Mouse (Mus musculus): ENCODE measurements around the gene Fam161a. TPM values are rescaled to one million over a fixed set of nuclear protein-coding genes. Genes with fewer than 3 reads are reported as not detected.

The Fam161a gene
- polyA plus RNA-seq, 1 experiment, result 4.2 TPM

DNA sequence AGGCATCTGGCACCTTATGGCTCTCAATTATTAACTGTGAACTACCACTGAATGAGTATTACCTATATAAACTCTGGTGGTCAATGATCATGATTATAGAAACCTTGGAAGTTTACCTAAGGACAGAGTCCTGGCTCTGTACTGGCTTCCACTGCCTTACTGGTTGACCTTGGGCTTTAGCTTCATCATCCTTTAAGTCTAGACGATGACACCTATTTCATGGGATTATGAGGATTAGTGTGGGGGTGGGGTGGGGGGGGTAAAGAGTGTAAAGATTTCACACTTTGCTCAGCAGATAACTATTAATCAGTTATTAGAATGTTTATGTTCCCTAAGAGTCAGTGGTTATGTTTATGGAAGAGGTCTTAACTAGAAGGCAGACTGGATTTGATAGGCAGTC, 17.5 kb upstream of the Fam161a start:
- Histone ChIP-seq H3K4me1 (ENCODE audit: control insufficient read depth, insufficient read depth, low read length) (no peaks in the 10 kb centered on the region; the same call in 1 of the 2 replicates), H3K4me3 (ENCODE audit: insufficient read depth, low read length) (peak overlapping the region; percentile 13; the same call in 1 of the 2 replicates), H3K27ac (ENCODE audit: insufficient read depth, low read length) (peak overlapping the region; percentile 29)
- TF ChIP-seq POLR2A (IDR thresholded peaks at IDR 0.05; ENCODE audit: low read depth, low read length) (no peak), CTCF (IDR thresholded peaks at IDR 0.05; ENCODE audit: borderline replicate concordance, insufficient read depth, low read length) (no peak)

DNA sequence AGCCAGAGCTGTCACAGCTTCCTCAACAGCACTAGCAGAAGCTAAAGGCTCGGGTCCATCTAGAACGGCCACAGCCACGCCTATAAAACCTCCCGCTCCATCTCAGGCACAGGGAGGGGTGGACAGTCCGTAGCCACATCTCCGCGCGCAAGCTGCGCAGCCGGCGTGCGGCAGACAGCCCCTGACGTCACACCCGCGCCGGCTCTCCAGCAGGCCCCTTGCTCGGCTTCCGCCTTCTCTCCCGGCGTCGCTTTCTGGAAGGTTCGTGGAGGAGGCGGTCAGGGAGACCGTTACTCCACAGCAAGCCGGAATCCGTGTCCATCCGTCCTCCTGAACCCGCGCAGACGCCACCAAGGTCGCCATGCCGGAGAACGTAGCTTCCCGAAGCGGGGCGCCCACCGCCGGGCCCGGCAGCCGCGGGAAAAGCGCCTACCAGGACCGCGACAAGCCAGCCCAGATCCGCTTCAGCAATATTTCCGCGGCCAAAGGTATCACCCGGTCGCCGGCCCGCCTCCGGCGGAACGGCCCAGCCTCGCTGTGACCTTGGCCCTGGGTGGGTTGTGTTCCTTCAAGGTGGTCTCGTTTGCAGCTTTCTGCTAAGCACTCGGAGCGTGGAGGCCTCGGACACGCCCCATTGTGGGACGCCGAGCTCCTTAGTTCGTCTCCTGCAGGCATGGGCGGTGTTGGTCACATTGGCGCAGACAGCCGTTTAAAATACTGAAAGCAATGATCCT, 16.8 kb upstream of the Fam161a start, which contains the start of gene Cct4:
Gene Cct4 (plus strand): TSS at position 127 of the 734 bp plus-strand sequence.
- Histone ChIP-seq H3K4me1 (ENCODE audit: control insufficient read depth, insufficient read depth, low read length) (no peaks in the 10 kb centered on the region; the same call in 1 of the 2 replicates), H3K27ac (ENCODE audit: insufficient read depth, low read length) (peak within 1 kb of the TSS; percentile 73), H3K4me3 (ENCODE audit: insufficient read depth, low read length) (peak within 1 kb of the TSS; percentile 99)
- TF ChIP-seq POLR2A (IDR thresholded peaks at IDR 0.05; ENCODE audit: low read depth, low read length) (peak; percentile 90), CTCF (IDR thresholded peaks at IDR 0.05; ENCODE audit: borderline replicate concordance, insufficient read depth, low read length) (no peak)

DNA sequence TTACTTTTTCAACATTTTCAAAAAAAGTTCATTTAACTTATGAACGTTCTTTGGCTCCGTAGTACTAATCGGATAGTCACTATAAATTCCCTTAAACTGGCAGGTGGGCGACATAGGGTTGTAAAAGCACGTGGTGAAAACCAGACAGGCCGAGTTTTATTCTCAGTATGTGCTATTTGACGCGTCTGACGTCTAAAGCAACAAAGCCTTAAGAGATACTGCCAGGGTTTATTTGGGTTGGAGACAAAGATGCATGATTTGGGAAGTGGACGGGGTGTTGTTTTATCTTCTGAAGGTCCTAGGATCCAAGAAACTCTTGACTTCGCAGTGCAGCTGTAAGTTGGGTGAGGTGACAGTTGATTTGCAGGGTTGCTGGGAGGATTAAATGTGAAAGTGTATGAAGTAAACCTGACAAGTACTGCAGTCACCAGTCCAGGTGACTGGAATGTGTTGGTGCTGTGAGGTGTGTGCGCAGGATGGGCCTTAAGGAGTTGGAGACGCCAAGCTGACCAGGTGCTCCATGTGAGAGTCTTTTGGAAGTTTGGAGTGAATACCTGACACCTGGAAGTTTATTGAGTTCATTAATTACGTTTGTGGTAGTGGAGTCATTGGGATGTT, 16.0 kb upstream of the Fam161a start:
- TF ChIP-seq CTCF (IDR thresholded peaks at IDR 0.05; ENCODE audit: borderline replicate concordance, insufficient read depth, low read length), result no peak
- TF ChIP-seq POLR2A (IDR thresholded peaks at IDR 0.05; ENCODE audit: low read depth, low read length), result no peak
- Histone ChIP-seq H3K27ac (ENCODE audit: insufficient read depth, low read length) (no peak overlapping the region), H3K4me1 (ENCODE audit: control insufficient read depth, insufficient read depth, low read length) (no peaks in the 10 kb centered on the region; the same call in 1 of the 2 replicates), H3K4me3 (ENCODE audit: insufficient read depth, low read length) (peak overlapping the region; percentile 99)

DNA sequence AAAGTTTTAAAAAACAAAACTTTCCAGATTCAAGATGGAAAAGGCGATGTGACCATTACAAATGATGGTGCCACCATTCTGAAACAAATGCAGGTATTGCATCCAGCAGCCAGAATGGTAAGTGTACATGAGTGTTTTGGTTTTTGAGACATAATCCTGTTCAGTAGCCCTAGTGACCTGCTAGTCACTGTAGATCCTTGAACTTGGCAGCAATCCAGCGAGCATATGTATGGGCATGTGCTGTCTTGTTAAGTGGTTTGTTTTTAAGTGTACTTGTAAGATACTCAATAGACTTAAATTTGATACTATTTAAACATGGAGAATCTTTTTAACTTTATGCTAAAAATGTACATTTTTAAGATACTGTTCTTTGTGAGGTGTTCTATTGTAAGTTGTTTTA, 13.1 kb upstream of the Fam161a start:
- no peak for TF ChIP-seq POLR2A (IDR thresholded peaks at IDR 0.05; ENCODE audit: low read depth, low read length)
- Histone ChIP-seq H3K4me1 (ENCODE audit: control insufficient read depth, insufficient read depth, low read length) (no peaks in the 10 kb centered on the region; the same call in 1 of the 2 replicates), H3K27ac (ENCODE audit: insufficient read depth, low read length) (no peak overlapping the region), H3K4me3 (ENCODE audit: insufficient read depth, low read length) (no peak overlapping the region)

DNA sequence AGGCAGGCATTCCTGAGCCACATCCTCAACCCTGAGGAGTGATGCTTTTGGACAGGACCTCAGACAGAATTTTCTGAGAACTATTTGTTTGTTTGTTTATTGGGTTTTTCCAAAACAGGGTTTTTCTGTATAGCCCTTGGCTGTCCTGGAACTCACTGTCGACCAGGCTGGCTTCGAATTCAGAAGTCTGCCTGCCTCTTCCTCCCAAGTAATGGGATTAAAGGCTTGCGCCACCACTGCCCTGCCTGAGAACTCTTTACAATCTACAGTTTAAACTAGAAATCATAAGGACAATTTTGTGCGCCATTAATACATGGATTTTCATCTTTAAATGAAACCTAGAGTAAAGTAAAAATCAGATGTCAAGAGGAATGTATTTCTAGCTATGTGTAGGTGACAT, 11.9 kb upstream of the Fam161a start:
- no peak overlapping the region for H3K27ac ChIP-seq (ENCODE audit: insufficient read depth, low read length)
- H3K4me1 ChIP-seq (ENCODE audit: control insufficient read depth, insufficient read depth, low read length), result no peaks in the 10 kb centered on the region; the same call in 1 of the 2 replicates
- TF ChIP-seq POLR2A (IDR thresholded peaks at IDR 0.05; ENCODE audit: low read depth, low read length) (no peak), CTCF (IDR thresholded peaks at IDR 0.05; ENCODE audit: borderline replicate concordance, insufficient read depth, low read length) (no peak)
- no peak overlapping the region for H3K4me3 ChIP-seq (ENCODE audit: insufficient read depth, low read length)

DNA sequence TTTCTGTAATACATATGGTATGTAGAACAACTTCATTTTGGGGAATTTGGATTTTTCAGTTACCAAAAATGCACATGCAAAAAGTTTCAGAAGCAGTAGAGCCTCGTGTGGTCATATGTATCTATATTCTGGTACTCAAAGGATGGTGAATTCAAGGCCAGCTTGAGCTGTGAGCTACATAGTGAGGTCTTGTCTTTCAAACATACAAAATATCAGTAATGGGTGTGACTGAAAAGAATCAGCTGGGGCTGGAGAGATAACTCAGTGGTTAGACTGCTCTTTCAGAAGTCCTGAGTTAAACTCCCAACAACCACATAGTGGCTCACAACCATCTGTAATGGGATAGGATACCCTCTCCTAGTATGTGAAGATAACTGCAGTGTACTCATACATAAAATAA, 9.0 kb upstream of the Fam161a start:
- H3K4me3 ChIP-seq (ENCODE audit: insufficient read depth, low read length), result no peak overlapping the region
- no peak overlapping the region for H3K27ac ChIP-seq (ENCODE audit: insufficient read depth, low read length)
- TF ChIP-seq POLR2A (IDR thresholded peaks at IDR 0.05; ENCODE audit: low read depth, low read length) (no peak), CTCF (IDR thresholded peaks at IDR 0.05; ENCODE audit: borderline replicate concordance, insufficient read depth, low read length) (no peak)
- H3K4me1 ChIP-seq (ENCODE audit: control insufficient read depth, insufficient read depth, low read length), result no peaks in the 10 kb centered on the region; the same call in 1 of the 2 replicates

DNA sequence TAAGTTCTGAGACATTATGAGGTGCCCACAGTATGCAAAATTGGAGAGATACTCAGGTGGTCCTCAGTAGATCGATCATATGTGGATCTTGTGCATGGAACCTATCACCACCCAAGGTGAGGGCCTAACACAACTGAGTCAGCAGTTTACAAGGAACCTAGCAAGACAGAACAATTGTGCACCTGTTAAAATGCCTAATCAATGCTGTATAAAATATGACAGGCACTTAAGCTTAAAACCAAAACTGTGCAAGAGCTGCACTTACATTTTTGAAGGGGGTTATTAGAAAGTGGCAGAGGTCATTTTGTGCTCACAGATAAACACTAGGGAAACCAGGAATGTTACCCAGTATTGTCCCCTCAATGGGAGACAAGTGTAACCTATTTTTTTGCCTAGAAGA, 2.1 kb upstream of the Fam161a start:
- no peaks in the 10 kb centered on the region; the same call in 1 of the 2 replicates for H3K4me1 ChIP-seq (ENCODE audit: control insufficient read depth, insufficient read depth, low read length)
- H3K27ac ChIP-seq (ENCODE audit: insufficient read depth, low read length), result no peak overlapping the region
- no peak overlapping the region for H3K4me3 ChIP-seq (ENCODE audit: insufficient read depth, low read length)
- no peak for TF ChIP-seq CTCF (IDR thresholded peaks at IDR 0.05; ENCODE audit: borderline replicate concordance, insufficient read depth, low read length)
- TF ChIP-seq POLR2A (IDR thresholded peaks at IDR 0.05; ENCODE audit: low read depth, low read length), result no peak

DNA sequence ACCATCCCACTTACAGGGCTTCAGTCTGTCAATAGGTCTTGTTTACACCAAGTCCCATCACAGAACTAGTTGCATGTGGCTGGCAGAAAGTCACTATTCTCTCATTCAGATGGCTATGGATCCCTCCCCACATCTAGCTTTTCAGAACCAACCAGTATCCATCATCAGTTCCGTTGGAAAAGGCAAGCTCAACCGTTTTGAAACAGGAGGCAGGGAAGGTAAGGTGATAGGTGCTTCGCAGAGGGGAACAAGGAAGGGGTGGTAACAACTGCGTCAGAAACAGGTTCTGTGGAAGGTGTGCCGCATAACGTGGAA, 208 bp upstream of the Fam161a start:
- H3K4me3 ChIP-seq (ENCODE audit: insufficient read depth, low read length), result peak overlapping the region; percentile 5; the same call in 1 of the 2 replicates
- H3K27ac ChIP-seq (ENCODE audit: insufficient read depth, low read length), result no peak overlapping the region

DNA sequence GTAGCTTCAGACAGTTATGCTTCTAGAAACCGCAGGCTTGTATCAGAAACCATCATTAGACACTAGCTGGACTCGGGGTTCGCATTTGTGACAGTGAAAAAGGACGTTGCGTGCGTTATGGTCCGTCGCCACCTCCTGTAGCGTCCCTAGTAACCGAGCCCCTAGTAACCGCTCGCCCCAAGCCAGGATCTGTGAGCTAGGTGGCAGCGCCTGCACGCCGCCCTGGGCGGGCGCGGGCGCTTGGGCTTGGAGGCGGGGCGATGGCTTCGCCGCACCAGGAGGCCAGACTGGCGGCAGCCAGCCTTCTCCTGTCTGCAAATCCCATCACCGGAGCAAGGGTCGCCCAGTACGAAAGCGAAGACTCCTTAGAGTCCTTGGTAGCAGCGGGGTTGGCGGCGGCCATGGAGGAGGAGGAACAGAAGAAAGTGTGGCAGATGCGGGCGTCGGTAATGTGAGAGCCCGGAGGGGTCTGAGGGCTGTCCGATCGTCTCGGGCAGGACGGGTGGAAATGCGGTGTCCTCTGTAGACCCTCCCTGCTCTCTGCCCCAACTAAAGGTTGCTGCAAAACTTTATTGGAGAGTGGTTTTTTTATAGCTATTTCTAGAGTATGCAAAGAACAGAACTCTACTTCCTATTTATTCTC, 971 bp downstream of the Fam161a start:
- peak overlapping the region; percentile 77 for H3K4me3 ChIP-seq (ENCODE audit: insufficient read depth, low read length)
- peak; percentile 89 for TF ChIP-seq POLR2A (IDR thresholded peaks at IDR 0.05; ENCODE audit: low read depth, low read length)
- no peak for TF ChIP-seq CTCF (IDR thresholded peaks at IDR 0.05; ENCODE audit: borderline replicate concordance, insufficient read depth, low read length)
- no peaks in the 10 kb centered on the region; the same call in 1 of the 2 replicates for H3K4me1 ChIP-seq (ENCODE audit: control insufficient read depth, insufficient read depth, low read length)
- peak overlapping the region; percentile 82 for H3K27ac ChIP-seq (ENCODE audit: insufficient read depth, low read length)

More for the DNA sequence above, 208 bp upstream of the Fam161a start:
- no peaks in the 10 kb centered on the region; the same call in 1 of the 2 replicates for H3K4me1 ChIP-seq (ENCODE audit: control insufficient read depth, insufficient read depth, low read length)
- TF ChIP-seq CTCF (IDR thresholded peaks at IDR 0.05; ENCODE audit: borderline replicate concordance, insufficient read depth, low read length) (no peak), POLR2A (IDR thresholded peaks at IDR 0.05; ENCODE audit: low read depth, low read length) (no peak)

DNA sequence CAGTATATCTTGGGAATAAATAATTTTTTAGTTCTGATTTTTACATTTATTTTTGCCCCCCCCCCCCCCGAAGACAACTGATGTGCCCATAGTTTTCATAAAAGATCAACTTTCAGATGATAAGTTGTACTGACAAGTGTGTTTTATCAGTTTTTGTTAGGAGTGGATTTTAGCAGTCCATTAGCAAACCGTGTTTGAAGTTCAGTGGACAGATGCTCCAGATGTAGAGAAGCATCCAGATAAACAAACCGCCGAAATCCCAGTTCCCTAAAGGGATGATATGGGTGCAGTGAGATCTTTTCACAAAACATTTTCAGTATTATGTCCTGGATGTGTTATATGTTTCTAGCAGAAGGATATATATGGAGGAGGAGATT, 1.5 kb downstream of the Fam161a start:
- Histone ChIP-seq H3K4me3 (ENCODE audit: insufficient read depth, low read length) (peak overlapping the region; percentile 77; the same call in 1 of the 2 replicates), H3K27ac (ENCODE audit: insufficient read depth, low read length) (no peak overlapping the region), H3K4me1 (ENCODE audit: control insufficient read depth, insufficient read depth, low read length) (no peaks in the 10 kb centered on the region; the same call in 1 of the 2 replicates)
- no peak for TF ChIP-seq POLR2A (IDR thresholded peaks at IDR 0.05; ENCODE audit: low read depth, low read length)
- no peak for TF ChIP-seq CTCF (IDR thresholded peaks at IDR 0.05; ENCODE audit: borderline replicate concordance, insufficient read depth, low read length)
